Mouse (Mus musculus): Measurements from ENCODE around the gene Sema6d. TPM values are rescaled to one million over a fixed set of nuclear protein-coding genes. Genes with fewer than 3 reads are reported as not detected.

Sema6d gene
- total and polyA plus RNA-seq, 2 experiments from 2014 or later: 22.6 to 64.8 TPM

DNA sequence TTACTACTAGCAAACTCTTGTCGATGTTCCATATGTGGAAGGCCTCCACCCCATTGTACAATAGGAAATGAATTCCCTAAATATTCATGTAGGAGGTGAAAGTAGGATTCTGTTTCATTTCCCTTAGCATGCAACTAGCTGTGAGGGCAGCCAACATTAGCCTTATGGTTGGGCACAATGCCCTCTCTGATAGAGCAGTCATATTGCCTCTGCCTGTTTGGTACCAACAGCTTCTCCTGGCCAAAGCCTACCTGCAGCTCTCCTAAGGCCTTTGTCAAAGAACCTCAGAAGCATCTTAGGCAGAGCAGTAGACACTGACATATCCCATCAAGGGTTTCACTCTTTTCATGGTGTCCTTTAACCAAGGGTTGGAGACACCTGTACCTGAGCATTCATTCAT is 578.7 kb downstream of the Sema6d start:
- Histone ChIP-seq H3K36me3 (ENCODE audit: insufficient read depth, low read length) (peaks cover 15% of the 10 kb centered on the region), H3K9me3 (ENCODE audit: low read length) (no peaks in the 10 kb centered on the region), H3K4me3 (ENCODE audit: low read depth, low read length) (no peak overlapping the region), H3K27ac (ENCODE audit: low read depth, low read length) (no peak overlapping the region), H3K4me2 (ENCODE audit: low read depth, low read length, poor library complexity, severe bottlenecking) (no peak overlapping the region), H3K4me1 (ENCODE audit: insufficient read depth, low read length) (no peaks in the 10 kb centered on the region), H3K9ac (replicated peaks; ENCODE audit: low read length, poor library complexity, severe bottlenecking) (no peak overlapping the region), H3K27me3 (ENCODE audit: insufficient read depth, low read length) (no peaks in the 10 kb centered on the region)
- DNase-seq (ENCODE audit: low spot score) (no peak), ATAC-seq (ENCODE audit: low FRiP score) (no peak)
- no peak for TF ChIP-seq CTCF (IDR thresholded peaks at IDR 0.05)
- 97% methylated on average over 1 of the region's 1 CpGs for whole genome bisulfite sequencing

DNA sequence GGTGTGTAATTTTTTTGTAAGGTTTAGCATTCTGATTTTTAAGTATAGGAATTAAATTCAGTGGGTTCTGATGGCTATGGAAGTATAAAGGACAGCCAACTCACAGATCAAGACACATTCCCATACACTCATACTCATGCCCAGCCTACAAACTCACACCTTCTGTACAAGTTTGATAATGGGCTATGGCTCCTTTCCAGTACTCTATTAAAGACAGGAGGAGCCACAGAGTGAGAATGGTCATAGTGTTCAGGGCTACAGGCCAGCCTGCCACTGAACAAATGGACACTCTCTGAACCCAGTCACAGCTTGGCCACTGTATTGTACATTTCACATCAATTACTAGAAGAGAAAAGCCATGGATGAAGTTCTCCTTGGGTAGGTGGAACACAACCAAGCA is 583.3 kb downstream of the Sema6d start:
- Histone ChIP-seq H3K4me1 (ENCODE audit: insufficient read depth, low read length) (no peaks in the 10 kb centered on the region), H3K9me3 (ENCODE audit: low read length) (no peaks in the 10 kb centered on the region), H3K4me3 (ENCODE audit: low read depth, low read length) (no peak overlapping the region), H3K27me3 (ENCODE audit: insufficient read depth, low read length) (no peaks in the 10 kb centered on the region), H3K9ac (replicated peaks; ENCODE audit: low read length, poor library complexity, severe bottlenecking) (no peak overlapping the region), H3K36me3 (ENCODE audit: insufficient read depth, low read length) (no peaks in the 10 kb centered on the region), H3K4me2 (ENCODE audit: low read depth, low read length, poor library complexity, severe bottlenecking) (no peak overlapping the region), H3K27ac (ENCODE audit: low read depth, low read length) (no peak overlapping the region)
- no peak for ATAC-seq (ENCODE audit: low FRiP score)
- no peak for DNase-seq (ENCODE audit: low spot score)
- no peak for TF ChIP-seq CTCF (IDR thresholded peaks at IDR 0.05)

DNA sequence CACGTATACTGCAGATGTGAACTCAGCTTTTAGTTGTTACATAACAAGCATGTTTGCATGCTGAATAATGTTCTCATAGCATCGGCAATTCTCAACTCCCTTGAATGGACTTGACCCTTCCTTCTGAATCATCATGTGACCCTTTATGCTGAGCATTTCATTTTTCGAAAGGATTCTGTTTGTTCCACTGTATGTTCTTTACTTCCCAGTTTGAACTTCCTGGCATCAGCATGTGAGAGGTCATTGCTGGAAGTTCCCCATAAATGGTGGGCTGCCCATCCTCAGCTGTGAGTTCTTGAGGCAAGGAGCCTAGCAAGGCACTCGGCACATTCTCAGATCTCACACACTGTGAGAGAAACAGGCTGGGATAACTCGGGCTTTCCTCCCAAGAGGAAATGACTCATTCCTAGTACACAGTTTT is 594.7 kb downstream of the Sema6d start:
- WGBS: 80% methylated on average over 5 of the region's 5 CpGs
- no peaks in the 10 kb centered on the region for H3K4me1 ChIP-seq (ENCODE audit: insufficient read depth, low read length)
- H3K27me3 ChIP-seq (ENCODE audit: insufficient read depth, low read length): no peaks in the 10 kb centered on the region
- no peak for DNase-seq (ENCODE audit: low spot score)
- no peaks in the 10 kb centered on the region for H3K9me3 ChIP-seq (ENCODE audit: low read length)
- H3K9ac ChIP-seq (replicated peaks; ENCODE audit: low read length, poor library complexity, severe bottlenecking): no peak overlapping the region
- H3K27ac ChIP-seq (ENCODE audit: low read depth, low read length): no peak overlapping the region
- no peak overlapping the region for H3K4me2 ChIP-seq (ENCODE audit: low read depth, low read length, poor library complexity, severe bottlenecking)
- ATAC-seq (ENCODE audit: low FRiP score): no peak
- TF ChIP-seq CTCF (IDR thresholded peaks at IDR 0.05): no peak
- no peak overlapping the region for H3K4me3 ChIP-seq (ENCODE audit: low read depth, low read length)
- no peaks in the 10 kb centered on the region for H3K36me3 ChIP-seq (ENCODE audit: insufficient read depth, low read length)

DNA sequence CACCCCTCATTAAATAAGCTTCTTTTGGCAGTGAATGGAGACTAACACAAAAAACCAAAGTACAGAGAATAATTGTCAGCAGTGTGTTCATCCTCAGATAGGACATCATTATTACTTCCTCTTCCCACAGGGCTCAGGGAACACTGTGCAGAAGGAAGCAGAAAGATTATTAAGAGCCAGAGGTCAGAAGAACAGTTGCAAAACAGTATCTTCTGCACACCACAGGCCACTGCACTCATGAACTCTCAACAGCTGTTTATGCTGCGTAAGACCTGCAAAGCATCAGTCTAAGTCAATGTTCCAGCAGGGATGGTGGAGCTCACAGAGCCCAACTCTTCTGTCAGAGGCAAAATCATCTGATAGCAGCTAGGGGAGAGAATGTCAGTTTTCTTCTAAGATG is 600.6 kb downstream of the Sema6d start:
- TF ChIP-seq CTCF (IDR thresholded peaks at IDR 0.05): no peak
- Histone ChIP-seq H3K9ac (replicated peaks; ENCODE audit: low read length, poor library complexity, severe bottlenecking) (no peak overlapping the region), H3K36me3 (ENCODE audit: insufficient read depth, low read length) (no peaks in the 10 kb centered on the region), H3K27ac (ENCODE audit: low read depth, low read length) (no peak overlapping the region), H3K4me2 (ENCODE audit: low read depth, low read length, poor library complexity, severe bottlenecking) (no peak overlapping the region), H3K9me3 (ENCODE audit: low read length) (no peaks in the 10 kb centered on the region), H3K4me3 (ENCODE audit: low read depth, low read length) (no peak overlapping the region), H3K27me3 (ENCODE audit: insufficient read depth, low read length) (no peaks in the 10 kb centered on the region), H3K4me1 (ENCODE audit: insufficient read depth, low read length) (no peaks in the 10 kb centered on the region)
- no peak for DNase-seq (ENCODE audit: low spot score)
- WGBS: 90% methylated on average over 1 of the region's 1 CpGs
- no peak for ATAC-seq (ENCODE audit: low FRiP score)

DNA sequence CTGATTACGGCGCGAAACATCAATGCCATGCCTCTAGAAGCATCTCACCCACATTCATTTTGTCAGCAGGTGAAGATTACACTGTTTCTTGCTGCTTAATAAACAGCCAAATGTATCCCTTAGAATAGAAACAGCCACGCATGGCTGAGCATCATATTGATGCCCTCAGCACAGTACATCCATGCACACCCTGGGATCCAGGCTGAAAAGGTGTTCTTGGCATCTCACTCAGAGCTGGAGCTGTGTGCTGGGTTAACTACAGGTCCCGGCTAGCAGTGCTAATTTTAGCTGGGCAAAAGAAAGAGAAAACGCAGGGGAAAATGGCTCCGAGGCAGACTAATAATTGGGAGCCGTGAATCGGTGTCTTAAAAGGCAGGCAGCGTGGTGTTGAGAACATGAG is 612.9 kb downstream of the Sema6d start:
- Histone ChIP-seq H3K9ac (replicated peaks; ENCODE audit: low read length, poor library complexity, severe bottlenecking) (no peak overlapping the region), H3K27me3 (ENCODE audit: insufficient read depth, low read length) (no peaks in the 10 kb centered on the region), H3K4me3 (ENCODE audit: low read depth, low read length) (no peak overlapping the region), H3K9me3 (ENCODE audit: low read length) (no peaks in the 10 kb centered on the region), H3K36me3 (ENCODE audit: insufficient read depth, low read length) (no peaks in the 10 kb centered on the region), H3K27ac (ENCODE audit: low read depth, low read length) (no peak overlapping the region), H3K4me1 (ENCODE audit: insufficient read depth, low read length) (peaks cover 2% of the 10 kb centered on the region; the same call in 1 of the 2 replicates), H3K4me2 (ENCODE audit: low read depth, low read length, poor library complexity, severe bottlenecking) (no peak overlapping the region)
- 86% methylated on average over 10 of the region's 10 CpGs for WGBS
- ATAC-seq (ENCODE audit: low FRiP score) (no peak), DNase-seq (ENCODE audit: low spot score) (no peak)
- no peak for TF ChIP-seq CTCF (IDR thresholded peaks at IDR 0.05)

DNA sequence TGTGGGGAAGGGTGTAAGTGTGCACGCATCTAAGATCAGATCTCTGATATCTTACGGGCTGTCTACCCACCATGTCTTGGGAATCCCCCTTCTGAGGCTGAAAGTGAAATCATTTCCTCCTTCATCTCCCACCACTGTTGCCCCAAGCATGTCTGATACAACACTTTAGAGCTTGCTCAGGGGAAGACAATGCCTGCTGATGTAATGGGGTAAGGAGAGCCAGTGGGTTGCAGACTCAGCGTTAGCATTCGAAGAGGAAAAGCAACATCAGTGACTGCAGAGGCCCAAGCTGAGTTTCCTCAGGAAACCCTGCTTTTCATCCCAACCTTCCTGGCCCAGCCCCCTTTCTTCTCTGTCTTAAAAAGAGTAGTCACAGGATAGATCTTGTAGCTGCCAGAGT is 615.2 kb downstream of the Sema6d start:
- Histone ChIP-seq H3K4me2 (ENCODE audit: low read depth, low read length, poor library complexity, severe bottlenecking) (no peak overlapping the region), H3K4me1 (ENCODE audit: insufficient read depth, low read length) (peaks cover 2% of the 10 kb centered on the region; the same call in 1 of the 2 replicates), H3K27ac (ENCODE audit: low read depth, low read length) (no peak overlapping the region), H3K27me3 (ENCODE audit: insufficient read depth, low read length) (no peaks in the 10 kb centered on the region), H3K36me3 (ENCODE audit: insufficient read depth, low read length) (no peaks in the 10 kb centered on the region), H3K9me3 (ENCODE audit: low read length) (no peaks in the 10 kb centered on the region), H3K9ac (replicated peaks; ENCODE audit: low read length, poor library complexity, severe bottlenecking) (no peak overlapping the region), H3K4me3 (ENCODE audit: low read depth, low read length) (no peak overlapping the region)
- TF ChIP-seq CTCF (IDR thresholded peaks at IDR 0.05): no peak
- DNase-seq (ENCODE audit: low spot score) (no peak), ATAC-seq (ENCODE audit: low FRiP score) (no peak)
- WGBS: 72% methylated on average over 4 of the region's 4 CpGs

All from midbrain, postnatal 0 days (tissue).